Mouse (Mus musculus) midbrain, postnatal 0 days (tissue): ENCODE measurements around the gene Clic1. TPM values are rescaled to one million over a fixed set of nuclear protein-coding genes. Genes with fewer than 3 reads are reported as not detected.
A peak's percentile ranks its signal among the peaks of the same experiment; 100 is the strongest.

Experiments used
- ATAC-seq: fragments of 200-750 bp; cut with Nextera tagmentation; 2 replicates; pipeline ENCODE4 v1.8.0; 2017; ENCODE audit warnings: moderate number of reproducible peaks, mild to moderate bottlenecking, moderate TSS enrichment, moderate library complexity; ENCODE audit not compliant: low FRiP score
- DNase-seq: peaks from one replicate; pipeline ENCODE4 v3.0.0-alpha.2; 2015; ENCODE audit warnings: low spot score
- H3K27ac ChIP-seq: fragments of 300-500 bp; sonication (generic); 2 replicates; pipeline ENCODE4 v1.5.1; 2014; ENCODE audit warnings: low read depth, mild to moderate bottlenecking, low read length, mixed read lengths
- H3K27me3 ChIP-seq: fragments of 300-500 bp; sonication (generic); 2 replicates; pipeline ENCODE4 v1.6.1; 2014; ENCODE audit warnings: low read length, control low read depth, mixed read lengths; ENCODE audit not compliant: insufficient read depth
- H3K36me3 ChIP-seq: fragments of 300-500 bp; sonication (generic); 2 replicates; pipeline ENCODE4 v1.6.1; 2014; ENCODE audit warnings: low read length, control low read depth, mixed read lengths; ENCODE audit not compliant: insufficient read depth
- H3K4me1 ChIP-seq: fragments of 300-500 bp; sonication (generic); 2 replicates; pipeline ENCODE4 v1.6.1; 2014; ENCODE audit warnings: mild to moderate bottlenecking, control low read depth, antibody characterized with exemption, low read length, mixed read lengths; ENCODE audit not compliant: insufficient read depth
- H3K4me2 ChIP-seq: fragments of 300-500 bp; sonication (generic); 2 replicates; pipeline ENCODE4 v1.6.1; 2014; ENCODE audit warnings: low read depth, mild to moderate bottlenecking, low read length, mixed read lengths; ENCODE audit not compliant: poor library complexity, severe bottlenecking
- H3K4me3 ChIP-seq: fragments of 300-500 bp; sonication (generic); 2 replicates; pipeline ENCODE4 v1.5.1; 2014; ENCODE audit warnings: low read depth, mild to moderate bottlenecking, low read length, moderate library complexity
- H3K9ac ChIP-seq: fragments of 300-500 bp; sonication (generic); replicated peaks from 2 replicates; pipeline ENCODE4 v1.6.1; 2014; ENCODE audit warnings: mild to moderate bottlenecking, low read length, moderate library complexity, mixed read lengths; ENCODE audit not compliant: poor library complexity, severe bottlenecking
- H3K9me3 ChIP-seq: fragments of 300-500 bp; sonication (generic); 2 replicates; pipeline ENCODE4 v1.6.1; 2016; ENCODE audit warnings: low read length, control low read depth
- CTCF ChIP-seq: IDR thresholded peaks from 2 replicates; pipeline ENCODE4 v1.5.1; 2016; ENCODE audit warnings: antibody characterized with exemption, mild to moderate bottlenecking
- WGBS: fragments of 180-500 bp; shearing (Covaris S2); extraction: QIAGEN DNeasy Blood & Tissue Kit; methylation state at CpG from one replicate; pipeline ENCODE4 v1.1.7; 2014; 5-methylcytosine and 5-hydroxymethylcytosine counted together
- polyA plus RNA-seq: library from polyadenylated mRNA; unstranded; fragments of >200 nt; fragmentation: Nextera tagmentation; extraction: Ambion mirVana; gene quantifications from 2 replicates; pipeline ENCODE4 v1.2.1, GENCODE M21; 2015
- total RNA-seq: library from RNA; depleted of rRNA; stranded (reverse); fragments of >200 nt; gene quantifications from 2 replicates; pipeline ENCODE4 v1.2.3, GENCODE M21; 2014

Gene Clic1
- total and polyA plus RNA-seq, 2 experiments from 2014 or later, result 33.4 to 41.9 TPM

DNA sequence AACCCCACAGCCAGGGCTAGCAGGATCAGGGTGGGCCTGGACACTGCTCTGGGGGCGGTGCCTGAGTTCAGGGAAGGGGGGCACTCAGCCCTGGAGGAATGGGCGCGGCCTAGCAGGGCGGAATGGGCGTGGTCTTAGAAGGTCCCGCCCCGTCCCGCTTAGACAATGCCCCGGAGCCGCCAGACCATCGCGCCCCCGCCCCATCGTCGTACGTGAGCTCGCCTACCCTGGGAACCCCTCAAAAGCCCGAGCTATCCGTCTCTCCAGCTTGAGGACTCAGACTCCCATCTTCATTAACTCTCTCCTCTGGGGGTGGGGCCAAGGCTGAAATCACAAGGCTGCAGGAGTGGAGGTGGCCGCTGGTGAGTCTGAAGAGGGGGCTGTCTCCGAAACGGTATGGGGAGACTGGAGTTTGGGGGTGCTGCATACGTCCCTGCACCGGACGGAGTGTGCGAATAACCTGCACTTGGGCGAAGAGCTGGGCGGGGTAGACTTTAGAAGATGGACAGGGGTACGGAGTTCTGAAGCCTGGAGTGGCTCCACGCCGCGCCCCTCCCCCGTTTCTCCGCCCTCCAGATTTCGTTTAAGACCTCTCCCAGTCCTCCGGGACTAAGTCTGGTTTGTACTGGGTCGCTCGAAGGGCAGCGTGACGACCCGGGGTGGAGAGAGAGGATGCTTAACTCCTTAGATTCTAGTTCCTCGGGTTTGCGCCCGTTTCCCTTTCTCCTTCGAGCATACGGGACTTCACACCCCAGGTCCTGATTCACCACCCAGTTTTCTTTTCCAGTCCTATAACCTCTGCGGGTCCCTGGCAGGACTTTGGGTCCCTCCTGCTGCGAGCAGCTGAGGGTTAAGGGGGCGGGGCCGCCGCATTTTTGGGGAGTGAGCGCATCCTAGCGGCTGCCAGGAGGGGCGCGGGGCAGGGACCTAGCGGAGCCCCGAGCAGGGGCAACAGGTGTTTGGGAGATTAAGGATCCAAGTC lies 9.4 kb downstream of the Clic1 start, which contains the start of gene Ddah2:
Gene Ddah2, plus strand, starts transcription at position 125 of the 982 bp plus-strand sequence.
- TF ChIP-seq CTCF, result peak; percentile 81
- Histone ChIP-seq H3K36me3 (peaks cover 6% of the 10 kb centered on the region; the same call in 1 of the 2 replicates), H3K27me3 (peaks cover 8% of the 10 kb centered on the region; the same call in 1 of the 2 replicates), H3K4me1 (peaks cover 4% of the 10 kb centered on the region; the same call in 1 of the 2 replicates), H3K9me3 (no peaks in the 10 kb centered on the region), H3K9ac (peak within 1 kb of the TSS; percentile 76), H3K4me3 (peak within 1 kb of the TSS; percentile 72), H3K4me2 (peak within 1 kb of the TSS; percentile 79), H3K27ac (peak within 1 kb of the TSS; percentile 82)
- ATAC-seq, result peak; percentile 89
- under 1% methylated on average over 57 of the region's 57 CpGs for WGBS
- DNase-seq, result peak; percentile 96

DNA sequence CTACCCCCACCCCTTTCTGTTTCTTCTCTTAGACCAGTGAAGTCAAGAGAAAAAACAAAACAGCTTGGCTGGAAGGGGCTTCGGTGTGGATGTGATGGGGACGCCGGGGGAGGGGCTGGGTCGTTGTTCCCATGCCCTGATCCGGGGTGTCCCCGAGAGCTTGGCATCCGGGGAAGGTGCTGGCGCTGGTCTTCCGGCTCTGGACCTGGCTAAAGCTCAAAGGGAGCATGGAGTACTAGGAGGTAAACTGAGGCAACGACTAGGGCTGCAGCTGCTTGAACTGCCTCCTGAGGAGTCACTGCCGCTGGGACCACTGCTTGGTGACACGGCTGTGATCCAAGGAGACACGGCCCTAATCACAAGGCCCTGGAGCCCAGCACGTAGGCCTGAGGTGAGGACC lies 10.3 kb downstream of the Clic1 start:
- 16% methylated on average over 14 of the region's 14 CpGs for WGBS

DNA sequence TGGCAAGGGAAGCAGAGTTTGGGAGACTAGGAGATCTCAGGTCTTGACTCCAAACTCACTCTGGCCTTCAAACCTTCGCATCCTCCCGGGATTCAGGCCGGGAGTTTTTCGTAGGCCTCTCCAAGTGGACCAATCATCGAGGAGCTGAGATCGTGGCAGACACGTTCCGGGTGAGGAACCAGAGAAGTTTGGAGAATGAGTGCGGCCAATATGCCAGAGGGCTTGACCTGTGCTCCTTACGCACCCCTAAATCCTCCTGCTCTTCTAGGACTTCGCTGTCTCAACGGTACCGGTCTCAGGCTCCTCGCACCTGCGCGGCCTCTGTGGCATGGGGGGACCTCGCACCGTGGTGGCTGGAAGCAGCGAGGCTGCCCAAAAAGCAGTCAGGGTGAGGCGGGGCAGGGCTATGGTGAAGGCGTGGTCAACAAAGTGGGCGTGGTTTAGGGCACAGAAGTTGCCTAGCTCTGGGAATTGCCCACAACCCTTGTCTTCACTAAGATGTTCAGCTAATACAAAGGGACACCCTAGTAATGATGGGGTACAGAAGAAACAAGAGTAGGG lies 11.1 kb downstream of the Clic1 start:
- Histone ChIP-seq H3K9me3 (no peaks in the 10 kb centered on the region), H3K9ac (no peak overlapping the region), H3K4me3 (0 out of 2 replicates have a peak overlapping the region, but pooled peaks have one; percentile 72), H3K27ac (no peak overlapping the region), H3K4me1 (peaks cover 4% of the 10 kb centered on the region), H3K27me3 (peaks cover 20% of the 10 kb centered on the region; the same call in 1 of the 2 replicates), H3K4me2 (peak overlapping the region; percentile 79), H3K36me3 (peaks cover 6% of the 10 kb centered on the region; the same call in 1 of the 2 replicates)
- DNase-seq, result no peak
- WGBS, result 67% methylated on average over 22 of the region's 22 CpGs
- no peak for ATAC-seq
- no peak for TF ChIP-seq CTCF

More for the DNA sequence above, 10.3 kb downstream of the Clic1 start:
- peak overlapping the region; percentile 76 for H3K9ac ChIP-seq
- ATAC-seq (no peak), DNase-seq (no peak)
- H3K4me2 ChIP-seq, result peak overlapping the region; percentile 79
- H3K36me3 ChIP-seq, result peaks cover 6% of the 10 kb centered on the region; the same call in 1 of the 2 replicates
- peak overlapping the region; percentile 3; the same call in 1 of the 2 replicates for H3K27ac ChIP-seq
- peaks cover 13% of the 10 kb centered on the region; the same call in 1 of the 2 replicates for H3K27me3 ChIP-seq
- H3K4me3 ChIP-seq, result peak overlapping the region; percentile 72
- H3K9me3 ChIP-seq, result no peaks in the 10 kb centered on the region
- TF ChIP-seq CTCF, result no peak
- H3K4me1 ChIP-seq, result peaks cover 4% of the 10 kb centered on the region

DNA sequence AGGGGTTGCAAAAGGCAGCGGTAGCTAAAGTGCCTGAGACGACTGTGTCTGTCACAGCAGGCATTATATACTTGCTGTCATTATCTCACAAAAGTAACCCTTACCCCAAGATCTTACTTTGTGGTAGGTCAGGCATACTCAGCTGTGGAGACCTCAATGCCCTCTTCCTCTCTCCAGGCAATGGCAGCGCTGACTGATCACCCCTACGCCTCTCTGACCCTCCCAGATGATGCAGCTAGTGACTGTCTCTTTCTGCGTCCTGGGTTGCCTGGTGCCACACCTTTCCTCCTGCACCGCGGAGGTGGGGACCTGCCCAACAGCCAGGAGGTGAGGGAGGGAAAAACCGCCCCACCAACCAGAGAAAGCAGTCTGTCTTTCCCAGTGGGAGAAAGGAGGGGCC lies 11.5 kb downstream of the Clic1 start:
- no peak for TF ChIP-seq CTCF
- ATAC-seq (no peak), DNase-seq (no peak)
- no peaks in the 10 kb centered on the region for H3K9me3 ChIP-seq
- WGBS, result 88% methylated on average over 8 of the region's 8 CpGs
- H3K27me3 ChIP-seq, result peaks cover 20% of the 10 kb centered on the region; the same call in 1 of the 2 replicates
- peaks cover 6% of the 10 kb centered on the region; the same call in 1 of the 2 replicates for H3K36me3 ChIP-seq
- peaks cover 4% of the 10 kb centered on the region for H3K4me1 ChIP-seq
- H3K27ac ChIP-seq, result no peak overlapping the region
- no peak overlapping the region for H3K4me2 ChIP-seq
- no peak overlapping the region for H3K9ac ChIP-seq
- no peak overlapping the region for H3K4me3 ChIP-seq

DNA sequence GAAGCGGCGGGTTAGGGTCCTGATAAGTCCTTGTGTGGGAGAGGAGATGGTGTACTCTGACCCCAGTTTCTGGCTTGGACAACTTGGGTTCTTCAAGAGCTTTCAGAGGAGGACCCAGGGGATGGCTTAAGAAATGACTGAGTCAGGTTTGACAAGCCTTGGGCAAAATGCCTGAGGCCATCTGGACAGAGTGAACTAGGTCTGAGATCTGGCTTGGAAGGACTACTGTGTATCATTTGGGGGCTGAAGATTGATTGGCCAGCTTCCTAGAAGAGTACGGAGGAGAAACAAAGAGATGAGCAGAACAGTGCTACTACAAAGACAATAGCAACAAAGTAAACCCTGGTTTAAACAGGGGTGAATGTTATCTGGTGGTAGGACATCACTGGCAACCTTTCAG lies 13.7 kb downstream of the Clic1 start:
- no peak for ATAC-seq
- Histone ChIP-seq H3K4me3 (no peak overlapping the region), H3K36me3 (peaks cover 6% of the 10 kb centered on the region; the same call in 1 of the 2 replicates), H3K4me1 (peaks cover 4% of the 10 kb centered on the region), H3K4me2 (no peak overlapping the region), H3K9me3 (no peaks in the 10 kb centered on the region), H3K9ac (no peak overlapping the region), H3K27me3 (peaks cover 20% of the 10 kb centered on the region; the same call in 1 of the 2 replicates), H3K27ac (no peak overlapping the region)
- peak; percentile 63 for DNase-seq
- 91% methylated on average over 3 of the region's 3 CpGs for WGBS
- no peak for TF ChIP-seq CTCF
